In genomic region chr1:124148590-124148989, GRCm38 (mm10) we compare ENCODE assay signal across 12 mouse cellular contexts.
DNase-seq lines count a peak whose midpoint lies in the region; ATAC-seq and TF ChIP-seq lines count a peak whose summit lies in the region.
"Had no signal": no experiment of that assay in that cellular context is flagged by ENCODE, and none has a peak within 500 bp of the region (broad histone marks: within the 10 kb centered on the region; RNA-seq: fewer than 3 reads in every experiment).

No protein-coding gene starts in this region.

- no peaks in the 10 kb centered on the region for H3K4me1 ChIP-seq in midbrain, postnatal 0 days (ENCODE audit: insufficient read depth, low read length)
- H3K4me1 ChIP-seq in midbrain, embryonic 15.5 days, result no peaks in the 10 kb centered on the region
- H3K4me1 ChIP-seq in heart, adult 2 months (ENCODE audit: control insufficient read depth, insufficient read depth, low read length), result no peaks in the 10 kb centered on the region
- H3K4me1 ChIP-seq in intestine, postnatal 0 days (replicated peaks; ENCODE audit: control insufficient read depth, insufficient read depth, low read length), result no peaks in the 10 kb centered on the region
- H3K4me1 ChIP-seq: stomach, embryonic 15.5 days had no signal

- no peak for TF ChIP-seq EP300 in heart, adult 2 months (IDR thresholded peaks at IDR 0.05; ENCODE audit: insufficient read depth, low read depth, low read length)

- no peak overlapping the region for H3K27ac ChIP-seq in midbrain, postnatal 0 days (ENCODE audit: low read depth, low read length)
- H3K27ac ChIP-seq in midbrain, embryonic 15.5 days, result no peak overlapping the region
- no peak overlapping the region for H3K27ac ChIP-seq in heart, adult 2 months
- no peak overlapping the region for H3K27ac ChIP-seq in intestine, postnatal 0 days (ENCODE audit: low read depth, low read length)
- H3K27ac ChIP-seq: macrophage; stomach, embryonic 15.5 days had no signal

- H3K36me3 ChIP-seq in midbrain, postnatal 0 days (ENCODE audit: insufficient read depth, low read length), result no peaks in the 10 kb centered on the region
- no peaks in the 10 kb centered on the region for H3K36me3 ChIP-seq in midbrain, embryonic 15.5 days (replicated peaks)
- no peaks in the 10 kb centered on the region for H3K36me3 ChIP-seq in heart, adult 2 months (ENCODE audit: control insufficient read depth, insufficient read depth, low read length)
- H3K36me3 ChIP-seq in intestine, postnatal 0 days (ENCODE audit: control insufficient read depth, insufficient read depth), result no peaks in the 10 kb centered on the region
- H3K36me3 ChIP-seq: stomach, embryonic 15.5 days had no signal

- no peaks in the 10 kb centered on the region for H3K79me2 ChIP-seq in heart, adult 2 months (replicated peaks; ENCODE audit: control insufficient read depth, insufficient read depth, low read length)

- ATAC-seq in midbrain, postnatal 0 days (ENCODE audit: low FRiP score), result no peak
- no peak for ATAC-seq in midbrain, embryonic 15.5 days (replicated peaks)
- ATAC-seq in erythroid progenitor cell, adult 5-6 weeks (replicated peaks; ENCODE audit: low FRiP score, poor library complexity, severe bottlenecking), result no peak
- ATAC-seq in intestine, postnatal 0 days, result no peak
- ATAC-seq: intestine, embryonic 16.5 days had no signal

- no peak for TF ChIP-seq CTCF in midbrain, postnatal 0 days (IDR thresholded peaks at IDR 0.05)
- no peak for TF ChIP-seq CTCF in heart, adult 2 months (IDR thresholded peaks at IDR 0.05)
- TF ChIP-seq CTCF in intestine, postnatal 0 days (IDR thresholded peaks at IDR 0.05; ENCODE audit: low read depth), result no peak

- no peaks in the 10 kb centered on the region for H3K27me3 ChIP-seq in midbrain, postnatal 0 days (ENCODE audit: insufficient read depth, low read length)
- H3K27me3 ChIP-seq in midbrain, embryonic 15.5 days (replicated peaks), result no peaks in the 10 kb centered on the region
- no peaks in the 10 kb centered on the region for H3K27me3 ChIP-seq in heart, adult 2 months (ENCODE audit: control insufficient read depth, insufficient read depth, low read length)
- H3K27me3 ChIP-seq in intestine, postnatal 0 days (replicated peaks; ENCODE audit: control insufficient read depth, insufficient read depth, low read length), result no peaks in the 10 kb centered on the region
- H3K27me3 ChIP-seq: stomach, embryonic 15.5 days had no signal

- H3K9me3 ChIP-seq in midbrain, postnatal 0 days (ENCODE audit: low read length), result no peaks in the 10 kb centered on the region
- H3K9me3 ChIP-seq in midbrain, embryonic 15.5 days, result no peaks in the 10 kb centered on the region
- H3K9me3 ChIP-seq in intestine, postnatal 0 days (ENCODE audit: control insufficient read depth), result no peaks in the 10 kb centered on the region
- H3K9me3 ChIP-seq: stomach, embryonic 15.5 days had no signal

- DNase-seq in midbrain, postnatal 0 days (ENCODE audit: low spot score), result peak; percentile 27
- peak; percentile 59 to 72 for DNase-seq in frontal cortex, postnatal 36 days (ENCODE audit: low spot score in 2 of 2)
- peak; percentile 9 to 64 for DNase-seq in left cerebral cortex, adult 9 months (ENCODE audit: low spot score in 2 of 2)
- DNase-seq in heart, adult 2 months, result no peak
- DNase-seq in yolk sac, embryonic 10.5 days (ENCODE audit: low spot score), result no peak

- H3K4me3 ChIP-seq in midbrain, postnatal 0 days (ENCODE audit: low read depth, low read length), result no peak overlapping the region
- no peak overlapping the region for H3K4me3 ChIP-seq in midbrain, embryonic 15.5 days
- H3K4me3 ChIP-seq in heart, adult 2 months, result no peak overlapping the region
- H3K4me3 ChIP-seq in intestine, postnatal 0 days (ENCODE audit: low read depth, low read length), result no peak overlapping the region
- H3K4me3 ChIP-seq: myocyte; stomach, embryonic 15.5 days had no signal

- 80% methylated on average over 4 of the region's 4 CpGs for WGBS in midbrain, postnatal 0 days
- 76% methylated on average over 4 of the region's 4 CpGs for WGBS in midbrain, embryonic 15.5 days
- WGBS in heart, adult 2 months, result 74% methylated on average over 4 of the region's 4 CpGs
- WGBS in intestine, postnatal 0 days, result 83% methylated on average over 4 of the region's 4 CpGs

- intact Hi-C loops in heart, adult 2 months (cut with DNase I), result no loop called here

- no peak overlapping the region for H3K9ac ChIP-seq in midbrain, postnatal 0 days (replicated peaks; ENCODE audit: low read length, poor library complexity, severe bottlenecking)
- no peak overlapping the region for H3K9ac ChIP-seq in midbrain, embryonic 15.5 days
- no peak overlapping the region for H3K9ac ChIP-seq in heart, adult 2 months (ENCODE audit: low read depth, low read length)
- no peak overlapping the region for H3K9ac ChIP-seq in intestine, postnatal 0 days (ENCODE audit: low read depth, low read length)
- H3K9ac ChIP-seq: stomach, embryonic 15.5 days had no signal

- H3K4me2 ChIP-seq in midbrain, postnatal 0 days (ENCODE audit: low read depth, low read length, poor library complexity, severe bottlenecking), result no peak overlapping the region
- H3K4me2 ChIP-seq in midbrain, embryonic 15.5 days, result no peak overlapping the region
- H3K4me2 ChIP-seq in intestine, postnatal 0 days (replicated peaks; ENCODE audit: low read depth), result no peak overlapping the region
- H3K4me2 ChIP-seq: stomach, embryonic 15.5 days had no signal

- TF ChIP-seq POLR2A in heart, adult 2 months (IDR thresholded peaks at IDR 0.05; ENCODE audit: insufficient read depth, low read depth, low read length), result no peak

Comparison
In these comparisons a context has a peak if more than half of its experiments do, and no peak if none do; other contexts are left out.
1. DNase-seq: peak in midbrain, postnatal 0 days (single experiment), frontal cortex, postnatal 36 days (2 of 2) and left cerebral cortex, adult 9 months (2 of 2); none in heart, adult 2 months (0 of 2) and yolk sac, embryonic 10.5 days (single experiment).